Mouse (Mus musculus): ENCODE data around the gene Sult1c1.
"Not testable (repeated sequence)": the region's sequence is repeated elsewhere in the genome, so short reads cannot be mapped to it uniquely, and the experiment has no call there.

Sult1c1 gene

DNA sequence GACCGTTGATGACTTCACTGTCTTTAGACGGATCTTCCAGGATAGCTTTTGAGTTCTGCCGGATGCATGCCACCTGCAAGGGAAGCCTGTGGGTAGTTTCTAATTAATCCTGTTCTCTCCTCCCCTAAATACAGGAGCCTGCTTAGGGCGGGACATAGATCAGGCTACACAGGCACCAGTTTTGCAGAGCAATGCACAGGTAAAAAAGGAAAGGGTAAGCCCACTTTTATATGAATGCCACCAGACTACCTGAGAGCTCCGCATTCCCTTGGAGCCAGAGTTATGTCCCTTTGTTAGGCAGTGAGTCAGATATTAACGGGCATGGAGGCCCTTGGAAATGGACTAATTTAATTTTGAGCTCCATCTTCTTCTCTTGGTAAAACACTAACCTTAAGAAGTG, at the start of gene Sult1c1:
Gene Sult1c1, minus strand, starts transcription at position 101 of the 400 bp plus-strand sequence.
- DNase-seq (ENCODE audit: low spot score in 2 of 2): no peak

GRCm38 (mm10) chr17:54014204-54014603, 23.7 kb upstream of the Sult1c1 start:
- DNase-seq (ENCODE audit: low spot score in 2 of 2): peak in 1 of 2 experiments; percentile 53

- no peak for DNase-seq (ENCODE audit: low spot score in 2 of 2)
These were observed 20.7 kb upstream of the Sult1c1 start for GRCm38 (mm10) chr17:54011196-54011595.

- DNase-seq (ENCODE audit: low spot score in 2 of 2): not testable (repeated sequence)
These were observed 20.1 kb upstream of the Sult1c1 start for GRCm38 (mm10) chr17:54010536-54010935.

GRCm38 (mm10) chr17:54003522-54003921, 13.0 kb upstream of the Sult1c1 start:
- no peak for DNase-seq (ENCODE audit: low spot score in 2 of 2)

- DNase-seq (ENCODE audit: low spot score in 2 of 2): no peak
These were observed 16.9 kb downstream of the Sult1c1 start for GRCm38 (mm10) chr17:53973606-53974005.

- no peak for DNase-seq (ENCODE audit: low spot score in 2 of 2)
These were observed 48.8 kb downstream of the Sult1c1 start for GRCm38 (mm10) chr17:53941569-53942162.

- DNase-seq (ENCODE audit: low spot score in 2 of 2): no peak
These were observed 49.7 kb downstream of the Sult1c1 start for GRCm38 (mm10) chr17:53940726-53941125.

Data from left cerebral cortex, adult 9 months (tissue).